Mouse (Mus musculus) ES-Bruce4 (cell line): ENCODE measurements around the gene Eif4b. TPM values are rescaled to one million over a fixed set of nuclear protein-coding genes. Genes with fewer than 3 reads are reported as not detected.

Experiments
- H3K27ac ChIP-seq: 2 replicates; pipeline ENCODE4 v1.5.1; 2012; ENCODE audit warnings: low read length, inconsistent platforms; ENCODE audit not compliant: insufficient read depth
- H3K27me3 ChIP-seq: 2 replicates; pipeline ENCODE4 v1.6.1; 2012; ENCODE audit warnings: mild to moderate bottlenecking, low read length, inconsistent platforms; ENCODE audit not compliant: control insufficient read depth, poor library complexity, insufficient read depth, severe bottlenecking
- H3K36me3 ChIP-seq: 2 replicates; pipeline ENCODE4 v1.6.1; 2012; ENCODE audit warnings: inconsistent platforms, mild to moderate bottlenecking, low read length, moderate library complexity; ENCODE audit not compliant: control insufficient read depth, poor library complexity, insufficient read depth, severe bottlenecking
- H3K4me1 ChIP-seq: one replicate; pipeline ENCODE4 v1.8.1; 2011; ENCODE audit warnings: low read length; ENCODE audit not compliant: control insufficient read depth, insufficient read depth
- H3K4me3 ChIP-seq: 2 replicates; pipeline ENCODE4 v1.5.1; 2011; ENCODE audit warnings: low read depth, mild to moderate bottlenecking, low read length
- H3K9ac ChIP-seq: 2 replicates; pipeline ENCODE4 v1.6.1; 2012; ENCODE audit warnings: low read depth, mild to moderate bottlenecking, inconsistent platforms; ENCODE audit not compliant: poor library complexity, severe bottlenecking
- H3K9me3 ChIP-seq: replicated peaks from 2 replicates; pipeline ENCODE4 v1.6.1; 2012; ENCODE audit warnings: mild to moderate bottlenecking, low read length, inconsistent platforms; ENCODE audit not compliant: control insufficient read depth, poor library complexity, insufficient read depth, severe bottlenecking
- CTCF ChIP-seq: IDR thresholded peaks from one replicate; pipeline ENCODE4 v1.8.1; 2011; ENCODE audit warnings: low read depth, low read length
- EP300 ChIP-seq: IDR thresholded peaks from 2 replicates; pipeline ENCODE4 v1.6.1; 2011; ENCODE audit warnings: low read depth, low read length; ENCODE audit not compliant: insufficient read depth
- POLR2A ChIP-seq: IDR thresholded peaks from one replicate; pipeline ENCODE4 v1.8.1; 2011; ENCODE audit warnings: low read length; ENCODE audit not compliant: insufficient read depth
- polyA plus RNA-seq: library from polyadenylated mRNA; stranded (reverse); fragments of >200 nt; gene quantifications from 2 replicates; pipeline ENCODE4 v1.2.4, GENCODE M21; 2011; ENCODE audit warnings: low read depth; ENCODE audit not compliant: missing spikeins, insufficient read depth, insufficient read length

Eif4b gene
- polyA plus RNA-seq, 1 experiment, result 584 TPM

DNA sequence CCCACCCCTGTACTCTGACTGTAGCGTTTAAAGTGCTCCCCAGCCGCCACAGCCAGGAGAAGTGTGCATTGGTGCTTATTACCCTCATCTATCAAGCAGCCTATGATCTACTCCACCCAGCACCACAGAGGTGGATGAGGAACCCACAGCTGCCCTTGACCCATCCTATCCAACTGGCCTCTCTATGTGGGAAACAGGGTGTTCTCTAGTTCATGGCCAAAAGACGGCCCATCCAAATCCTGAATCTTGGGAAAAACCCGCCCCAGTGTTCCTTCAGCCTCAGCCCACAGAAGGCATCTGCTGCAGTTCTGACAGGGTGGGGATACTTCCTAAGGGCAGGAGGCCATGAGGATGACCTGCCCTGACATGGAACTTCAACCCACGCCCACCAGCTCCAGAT is 47.0 kb downstream of the Eif4b start:
- H3K9ac ChIP-seq, result no peak overlapping the region
- H3K4me3 ChIP-seq, result no peak overlapping the region
- H3K27ac ChIP-seq, result no peak overlapping the region
- TF ChIP-seq POLR2A (no peak), EP300 (no peak), CTCF (no peak)
- no peaks in the 10 kb centered on the region for H3K27me3 ChIP-seq
- peaks cover 3% of the 10 kb centered on the region; the same call in 1 of the 2 replicates for H3K36me3 ChIP-seq
- no peaks in the 10 kb centered on the region for H3K4me1 ChIP-seq
- H3K9me3 ChIP-seq, result no peaks in the 10 kb centered on the region

DNA sequence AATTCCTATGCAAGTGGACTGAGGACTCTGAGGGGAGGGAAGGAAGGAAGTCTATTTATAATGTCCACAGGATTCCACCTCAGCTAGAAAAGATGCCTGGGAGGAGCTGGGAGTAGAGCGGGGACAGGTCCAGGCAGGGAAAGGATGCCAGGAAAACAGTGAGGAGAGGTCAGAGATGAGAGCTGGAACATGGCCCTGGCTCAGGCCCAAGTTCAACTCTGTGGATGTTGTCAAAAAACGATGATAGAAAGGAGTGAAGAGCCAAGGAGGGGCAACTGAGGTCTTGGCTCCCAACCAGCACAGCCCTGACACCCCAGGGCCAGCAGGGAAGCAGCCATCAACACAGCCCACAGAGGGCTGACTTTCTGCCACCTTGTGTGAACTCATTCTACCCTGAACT is 52.7 kb downstream of the Eif4b start:
- no peak overlapping the region for H3K27ac ChIP-seq
- H3K4me3 ChIP-seq, result no peak overlapping the region
- TF ChIP-seq POLR2A (no peak), EP300 (no peak), CTCF (no peak)
- H3K36me3 ChIP-seq, result 0 out of 2 replicates have a peak, but pooled peaks cover 10% of the 10 kb centered on the region
- no peaks in the 10 kb centered on the region for H3K4me1 ChIP-seq
- no peaks in the 10 kb centered on the region for H3K9me3 ChIP-seq
- no peak overlapping the region for H3K9ac ChIP-seq
- no peaks in the 10 kb centered on the region for H3K27me3 ChIP-seq

DNA sequence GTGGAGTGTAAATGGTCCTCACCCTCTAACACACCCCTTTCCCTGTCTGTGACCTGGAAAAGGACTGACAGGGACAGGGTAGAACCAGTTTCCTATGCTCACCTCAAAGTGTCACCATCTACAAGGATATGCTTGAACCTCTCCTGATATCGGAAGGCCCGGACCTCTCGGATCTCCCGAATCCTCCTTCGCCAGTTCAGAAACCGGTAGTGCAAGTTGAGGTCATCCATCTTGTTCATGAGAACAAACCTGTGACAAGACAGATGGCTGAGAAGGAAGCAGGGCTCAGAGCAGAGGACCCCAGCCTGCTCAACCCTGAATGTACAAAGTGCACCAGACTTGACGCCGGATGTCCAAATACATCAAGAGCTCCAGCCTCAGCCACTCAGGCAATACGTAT is 59.7 kb downstream of the Eif4b start:
- Histone ChIP-seq H3K36me3 (0 out of 2 replicates have a peak, but pooled peaks cover 4% of the 10 kb centered on the region), H3K27me3 (no peaks in the 10 kb centered on the region)

DNA sequence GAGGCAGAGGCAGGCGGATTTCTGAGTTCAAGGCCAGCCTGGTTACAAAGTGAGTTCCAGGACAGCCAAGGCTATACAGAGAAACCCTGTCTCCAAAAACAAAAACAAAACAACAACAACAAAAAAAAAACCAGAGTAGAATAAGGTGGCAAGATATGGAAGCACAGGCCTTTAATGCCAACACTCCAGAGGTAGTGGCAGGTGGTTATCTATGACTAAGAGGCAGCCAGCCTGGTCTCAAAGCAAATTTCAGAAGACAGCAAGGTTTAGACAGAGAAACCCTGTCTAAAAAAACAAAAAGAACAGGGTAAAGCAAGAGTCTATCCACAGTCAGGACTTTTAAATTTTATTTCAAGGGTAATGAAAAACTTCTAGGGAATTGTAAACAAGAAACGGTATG is 61.1 kb downstream of the Eif4b start:
- TF ChIP-seq EP300 (no peak), CTCF (no peak), POLR2A (no peak)
- Histone ChIP-seq H3K27ac (no peak overlapping the region), H3K4me1 (no peaks in the 10 kb centered on the region), H3K9me3 (no peaks in the 10 kb centered on the region), H3K36me3 (0 out of 2 replicates have a peak, but pooled peaks cover 2% of the 10 kb centered on the region), H3K27me3 (no peaks in the 10 kb centered on the region), H3K4me3 (no peak overlapping the region), H3K9ac (no peak overlapping the region)

More for the DNA sequence above, 59.7 kb downstream of the Eif4b start:
- H3K9me3 ChIP-seq, result no peaks in the 10 kb centered on the region
- no peaks in the 10 kb centered on the region for H3K4me1 ChIP-seq
- H3K4me3 ChIP-seq, result no peak overlapping the region
- TF ChIP-seq POLR2A (no peak), EP300 (no peak), CTCF (no peak)
- H3K9ac ChIP-seq, result no peak overlapping the region
- no peak overlapping the region for H3K27ac ChIP-seq

DNA sequence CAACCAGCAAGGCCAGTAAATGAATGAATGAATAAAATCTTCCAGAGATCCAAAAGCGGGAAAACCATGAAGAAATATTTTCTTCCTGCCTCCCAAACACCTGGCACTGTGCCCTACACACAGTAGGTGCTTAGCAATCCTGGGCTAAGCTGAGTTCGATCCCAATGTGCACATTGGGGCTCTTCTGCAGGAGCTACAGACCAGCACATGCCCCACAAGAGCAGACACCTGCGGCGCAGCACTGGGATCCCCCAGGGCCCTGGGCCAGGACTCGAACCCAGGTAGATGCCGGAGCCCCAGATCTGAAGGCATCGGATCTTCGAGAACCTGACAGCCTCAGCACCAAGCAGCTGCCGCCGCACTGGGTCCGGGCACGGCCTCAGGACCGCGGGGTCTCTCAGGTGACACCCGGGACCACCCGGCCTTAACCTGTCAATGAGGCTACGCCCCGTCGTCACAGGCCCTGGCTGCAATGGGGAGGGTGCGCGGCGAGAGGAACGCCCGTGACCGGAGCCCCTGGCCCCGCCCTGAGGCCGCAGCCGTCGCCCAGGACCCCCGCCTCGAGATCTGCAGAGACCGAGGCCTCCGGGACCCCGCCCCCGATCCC is 62.1 kb downstream of the Eif4b start:
- peak overlapping the region; percentile 80 for H3K4me3 ChIP-seq
- TF ChIP-seq CTCF (no peak), EP300 (no peak), POLR2A (no peak)
- no peaks in the 10 kb centered on the region for H3K36me3 ChIP-seq

DNA sequence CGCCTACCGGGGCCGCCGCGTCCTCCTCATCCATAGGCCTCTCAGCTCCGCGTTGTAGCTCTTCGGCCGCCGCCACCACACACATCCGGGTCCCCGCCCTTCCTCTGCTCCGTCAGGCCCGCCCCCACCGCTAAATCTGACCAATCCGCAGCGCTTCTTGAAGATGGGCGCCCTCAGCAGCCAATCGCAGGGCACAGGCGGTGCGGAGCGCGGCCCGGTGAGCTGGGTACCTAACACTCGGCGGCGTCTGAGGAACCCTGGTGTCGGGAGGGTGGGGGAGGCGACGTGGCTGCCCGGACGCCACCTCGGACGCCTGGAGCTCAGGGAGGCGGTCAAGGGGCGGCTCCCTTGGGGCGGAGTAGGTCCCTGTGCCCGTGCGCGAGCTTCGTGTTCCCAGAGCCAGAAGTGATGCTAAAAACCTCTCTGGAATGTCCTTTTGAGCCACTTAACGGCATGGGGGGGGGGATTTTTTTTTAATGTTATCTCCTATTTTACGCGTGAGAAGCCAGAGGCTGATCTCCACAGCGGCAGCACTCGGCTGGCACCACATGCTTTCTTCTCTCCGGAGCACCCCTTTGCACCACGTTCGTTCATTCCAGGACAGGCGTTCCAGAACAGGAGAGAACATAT is 62.7 kb downstream of the Eif4b start, which contains the start of gene Spryd3:
Gene Spryd3, minus strand, starts transcription at position 106 of the 630 bp plus-strand sequence.
- peak within 1 kb of the TSS; percentile 80 for H3K4me3 ChIP-seq
- H3K36me3 ChIP-seq, result no peaks in the 10 kb centered on the region
- no peak within 1 kb of the TSS; the same call in 1 of the 2 replicates for H3K27ac ChIP-seq
- H3K27me3 ChIP-seq, result no peaks in the 10 kb centered on the region
- no peaks in the 10 kb centered on the region for H3K9me3 ChIP-seq
- TF ChIP-seq EP300, result no peak
- TF ChIP-seq POLR2A, result no peak
- TF ChIP-seq CTCF, result no peak
- H3K4me1 ChIP-seq, result no peaks in the 10 kb centered on the region
- H3K9ac ChIP-seq, result peak within 1 kb of the TSS; percentile 71

More for the DNA sequence above, 62.1 kb downstream of the Eif4b start:
- Histone ChIP-seq H3K27me3 (no peaks in the 10 kb centered on the region), H3K9ac (peak overlapping the region; percentile 63), H3K27ac (no peak overlapping the region), H3K4me1 (no peaks in the 10 kb centered on the region), H3K9me3 (no peaks in the 10 kb centered on the region)
